Mouse (Mus musculus) heart, embryonic 12.5 days (tissue): ENCODE data around the gene Cuedc1. TPM values are rescaled to one million over a fixed set of nuclear protein-coding genes. Genes with fewer than 3 reads are reported as not detected.

Experiments
- ATAC-seq: fragments of 200-750 bp; cut with Nextera tagmentation; 2 replicates; pipeline ENCODE4 v1.8.0; 2017; ENCODE audit warnings: moderate TSS enrichment, moderate library complexity; ENCODE audit not compliant: insufficient number of reproducible peaks, low FRiP score
- H3K27ac ChIP-seq: fragments of 300-500 bp; sonication (generic); 2 replicates; pipeline ENCODE4 v1.5.1; 2016; ENCODE audit warnings: mild to moderate bottlenecking, moderate library complexity; ENCODE audit not compliant: poor library complexity, severe bottlenecking
- H3K27me3 ChIP-seq: fragments of 300-500 bp; sonication (generic); replicated peaks from 2 replicates; pipeline ENCODE4 v1.6.1; 2016; ENCODE audit warnings: mild to moderate bottlenecking, moderate library complexity
- H3K36me3 ChIP-seq: fragments of 300-500 bp; sonication (generic); 2 replicates; pipeline ENCODE4 v1.6.1; 2016; ENCODE audit warnings: mild to moderate bottlenecking, moderate library complexity
- H3K4me1 ChIP-seq: fragments of 300-500 bp; sonication (generic); replicated peaks from 2 replicates; pipeline ENCODE4 v1.6.1; 2016; ENCODE audit warnings: mild to moderate bottlenecking
- H3K4me2 ChIP-seq: fragments of 300-500 bp; sonication (generic); 2 replicates; pipeline ENCODE4 v1.6.1; 2016; ENCODE audit warnings: mild to moderate bottlenecking, moderate library complexity
- H3K4me3 ChIP-seq: fragments of 300-500 bp; sonication (generic); 2 replicates; pipeline ENCODE4 v1.5.1; 2016; ENCODE audit warnings: mild to moderate bottlenecking
- H3K9ac ChIP-seq: fragments of 300-500 bp; sonication (generic); 2 replicates; pipeline ENCODE4 v1.6.1; 2016; ENCODE audit warnings: mild to moderate bottlenecking, moderate library complexity
- H3K9me3 ChIP-seq: fragments of 300-500 bp; sonication (generic); replicated peaks from 2 replicates; pipeline ENCODE4 v1.6.1; 2016; ENCODE audit warnings: mild to moderate bottlenecking, moderate library complexity
- WGBS: fragments of 180-500 bp; shearing (Covaris S2); methylation state at CpG from one replicate; pipeline ENCODE4 v1.1.7; 2016; 5-methylcytosine and 5-hydroxymethylcytosine counted together
- polyA plus RNA-seq: library from polyadenylated mRNA; unstranded; fragments of >200 nt; fragmentation: Nextera tagmentation; extraction: Ambion mirVana; gene quantifications from 2 replicates; pipeline ENCODE4 v1.2.1, GENCODE M21; 2016

Cuedc1 gene
- polyA plus RNA-seq, 1 experiment from 2014 or later: 22.9 TPM

DNA sequence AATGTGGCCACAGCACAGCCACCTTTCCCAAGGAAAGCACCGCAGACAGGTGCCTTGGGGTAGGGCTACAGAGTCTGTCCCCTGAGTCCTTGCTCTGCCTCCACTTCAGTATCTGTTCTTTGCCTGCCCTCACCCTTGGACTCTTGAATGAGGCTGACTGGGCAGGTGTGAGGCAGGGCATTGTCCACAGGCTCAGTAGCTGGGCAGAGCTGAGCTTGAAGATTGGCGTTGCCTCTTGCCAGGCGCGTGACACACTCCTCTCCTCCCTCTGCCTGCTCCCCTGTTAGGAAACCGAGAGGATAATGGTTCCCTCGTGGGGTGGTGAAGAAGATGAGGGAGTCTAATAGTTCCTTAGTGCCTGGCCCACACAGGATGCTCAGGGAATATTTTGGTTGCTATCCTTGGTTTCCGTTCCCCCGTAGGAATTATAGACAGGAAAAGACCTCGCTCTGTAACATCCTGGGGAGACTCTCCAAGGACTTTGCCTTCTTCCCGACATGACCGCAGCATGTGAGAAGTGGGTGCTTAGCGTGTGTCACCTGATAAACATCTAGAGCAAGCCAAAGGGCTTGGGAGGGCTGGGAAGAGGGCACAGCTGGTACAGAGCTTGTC lies 40.1 kb downstream of the Cuedc1 start:
- Histone ChIP-seq H3K36me3 (peaks cover under 1% of the 10 kb centered on the region; the same call in 1 of the 2 replicates), H3K9me3 (0 out of 2 replicates have a peak, but pooled peaks cover under 1% of the 10 kb centered on the region), H3K27ac (no peak overlapping the region), H3K9ac (no peak overlapping the region), H3K4me3 (no peak overlapping the region), H3K4me2 (no peak overlapping the region), H3K27me3 (no peaks in the 10 kb centered on the region), H3K4me1 (peaks cover 44% of the 10 kb centered on the region)
- WGBS: 71% methylated on average over 12 of the region's 12 CpGs
- ATAC-seq: no peak

DNA sequence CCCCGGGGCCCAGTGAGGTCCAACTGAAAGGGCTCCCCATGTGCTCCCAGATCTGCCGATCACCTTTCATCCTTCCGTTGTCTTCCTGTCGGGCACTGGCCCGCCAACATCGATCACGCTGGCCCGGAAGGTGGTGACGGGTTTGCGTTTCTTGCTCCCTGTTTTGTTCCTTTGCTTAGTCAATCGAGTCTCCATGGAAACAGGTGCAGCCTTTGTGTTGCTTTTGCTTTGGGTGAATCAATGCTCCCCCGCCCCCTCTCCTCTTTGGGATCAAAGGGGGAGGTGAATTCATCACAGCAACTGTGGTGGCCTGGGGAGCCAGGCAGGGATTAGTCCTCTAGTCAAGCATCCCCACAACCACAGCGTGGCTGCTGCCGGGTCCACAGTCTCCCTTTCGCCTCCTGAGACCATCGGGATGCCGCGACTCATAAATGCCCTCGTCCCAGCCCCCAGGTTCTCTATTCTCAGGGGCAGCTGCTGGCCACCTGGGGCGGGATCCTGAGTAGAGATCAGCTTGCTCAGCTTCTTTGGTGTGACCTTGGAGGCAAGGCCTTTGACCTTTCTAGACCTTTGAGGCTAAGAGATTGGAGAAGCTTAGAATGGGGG lies 41.5 kb downstream of the Cuedc1 start:
- no peak for ATAC-seq
- peak overlapping the region; percentile 49 for H3K4me2 ChIP-seq

DNA sequence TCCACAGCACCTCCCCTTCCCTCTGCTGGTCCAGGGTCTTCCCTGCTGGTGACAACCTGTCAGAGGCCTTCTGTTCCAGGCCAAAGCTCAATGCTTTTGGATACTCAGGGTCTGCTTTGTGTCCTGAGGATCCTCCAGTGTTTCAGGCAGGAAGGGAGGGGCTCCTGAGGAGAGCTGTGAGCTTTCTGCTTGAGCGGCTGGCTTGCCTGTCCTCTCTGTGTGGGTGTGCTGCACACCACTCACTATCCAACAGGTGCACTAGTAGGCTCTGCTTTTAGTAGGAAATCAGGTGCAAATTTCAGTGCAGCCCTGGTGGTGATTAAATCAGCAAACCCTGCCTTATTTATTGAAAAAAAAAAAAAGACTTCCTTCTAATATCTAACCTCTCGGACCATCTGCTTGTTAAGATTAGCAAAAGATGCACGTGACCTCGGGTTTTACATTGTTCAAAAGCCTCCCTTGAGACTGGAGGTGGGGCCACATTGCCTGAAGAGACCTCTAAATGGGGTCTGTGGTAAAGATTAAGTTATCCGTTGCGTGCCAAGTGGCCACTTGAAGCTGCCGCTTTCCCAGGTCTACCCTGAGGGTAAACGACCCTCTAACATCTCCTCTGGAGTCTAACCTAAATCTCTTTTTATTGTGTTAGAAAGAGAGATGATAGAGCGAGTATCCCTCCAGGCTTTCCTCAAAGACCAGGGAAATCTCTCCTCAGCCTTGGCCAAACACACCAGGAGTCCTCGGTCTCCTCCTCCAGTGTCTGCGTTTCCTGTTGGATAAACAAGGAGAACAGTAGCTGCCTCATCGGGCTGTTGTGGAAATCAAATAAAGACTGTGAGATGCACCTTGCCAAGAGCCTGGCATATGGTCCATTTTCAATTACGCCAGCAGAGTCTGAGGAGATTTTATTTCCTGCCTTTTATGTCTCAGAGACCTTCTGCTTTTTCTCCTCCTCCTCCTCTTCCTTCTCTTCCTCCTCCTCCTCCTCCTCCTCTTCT lies 42.5 kb downstream of the Cuedc1 start:
- Histone ChIP-seq H3K4me2 (no peak overlapping the region), H3K27me3 (no peaks in the 10 kb centered on the region), H3K9ac (0 out of 2 replicates have a peak overlapping the region, but pooled peaks have one; percentile 3), H3K4me1 (peaks cover 46% of the 10 kb centered on the region), H3K9me3 (0 out of 2 replicates have a peak, but pooled peaks cover 4% of the 10 kb centered on the region), H3K4me3 (no peak overlapping the region), H3K36me3 (peaks cover 5% of the 10 kb centered on the region; the same call in 1 of the 2 replicates), H3K27ac (no peak overlapping the region)
- ATAC-seq: 0 out of 2 replicates have a peak, but pooled peaks have one; percentile 29
- WGBS: 24% methylated on average over 13 of the region's 13 CpGs

More for the DNA sequence above, 41.5 kb downstream of the Cuedc1 start:
- peaks cover 5% of the 10 kb centered on the region; the same call in 1 of the 2 replicates for H3K36me3 ChIP-seq
- no peaks in the 10 kb centered on the region for H3K27me3 ChIP-seq
- H3K27ac ChIP-seq: no peak overlapping the region
- WGBS: 16% methylated on average over 20 of the region's 20 CpGs
- no peak overlapping the region for H3K4me3 ChIP-seq
- peaks cover 37% of the 10 kb centered on the region for H3K4me1 ChIP-seq
- H3K9me3 ChIP-seq: 0 out of 2 replicates have a peak, but pooled peaks cover 4% of the 10 kb centered on the region
- H3K9ac ChIP-seq: 0 out of 2 replicates have a peak overlapping the region, but pooled peaks have one; percentile 3

DNA sequence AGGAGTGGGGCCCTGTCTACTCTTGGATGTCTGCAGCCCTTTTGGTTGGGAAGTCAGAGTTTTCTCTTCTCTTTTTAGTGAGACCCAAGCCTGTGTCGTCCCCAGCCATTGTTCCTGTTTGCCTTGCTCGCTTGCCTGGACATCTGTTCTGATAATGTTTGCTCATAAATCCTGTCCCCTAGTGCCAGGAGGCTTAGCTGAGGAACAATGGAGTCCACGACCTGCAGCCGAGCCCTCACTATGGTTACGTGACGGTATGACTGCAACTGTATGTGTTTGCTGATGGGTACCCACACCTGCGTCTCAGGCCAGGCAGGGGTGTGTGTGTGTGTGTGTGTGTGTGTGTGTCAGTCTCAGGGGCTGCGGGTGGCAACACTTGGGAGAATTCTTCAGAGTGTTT lies 44.5 kb downstream of the Cuedc1 start:
- Histone ChIP-seq H3K4me1 (peaks cover 66% of the 10 kb centered on the region), H3K27me3 (no peaks in the 10 kb centered on the region), H3K9ac (no peak overlapping the region), H3K4me3 (no peak overlapping the region), H3K9me3 (0 out of 2 replicates have a peak, but pooled peaks cover 4% of the 10 kb centered on the region), H3K36me3 (peaks cover 5% of the 10 kb centered on the region; the same call in 1 of the 2 replicates), H3K27ac (no peak overlapping the region), H3K4me2 (no peak overlapping the region)
- ATAC-seq: no peak
- 65% methylated on average over 8 of the region's 8 CpGs for WGBS

DNA sequence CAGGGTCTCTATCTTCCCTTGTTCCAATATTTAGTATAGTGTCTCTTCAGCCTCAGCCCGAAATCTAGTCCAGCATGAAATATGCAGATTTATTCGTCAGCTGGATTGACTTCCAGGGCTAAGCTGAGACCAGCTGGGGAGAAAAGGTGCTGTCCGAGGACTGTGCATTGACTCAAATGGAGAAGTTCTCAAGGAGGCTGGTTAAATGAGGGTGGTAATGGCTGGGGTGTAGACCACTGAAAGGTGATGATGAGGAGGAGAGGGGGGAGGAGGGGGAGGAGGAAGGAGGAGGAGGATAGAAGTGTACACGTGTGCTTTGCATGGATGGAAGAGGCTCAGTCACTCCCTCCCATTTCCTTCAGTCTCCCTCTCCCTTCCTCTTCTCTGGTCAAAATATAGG lies 46.2 kb downstream of the Cuedc1 start:
- 0 out of 2 replicates have a peak, but pooled peaks cover 4% of the 10 kb centered on the region for H3K9me3 ChIP-seq
- H3K4me3 ChIP-seq: no peak overlapping the region
- 76% methylated on average over 4 of the region's 4 CpGs for WGBS
- no peak for ATAC-seq
- H3K36me3 ChIP-seq: peaks cover 5% of the 10 kb centered on the region; the same call in 1 of the 2 replicates
- H3K4me2 ChIP-seq: no peak overlapping the region
- H3K27me3 ChIP-seq: no peaks in the 10 kb centered on the region
- H3K27ac ChIP-seq: no peak overlapping the region
- peaks cover 69% of the 10 kb centered on the region for H3K4me1 ChIP-seq
- no peak overlapping the region for H3K9ac ChIP-seq

DNA sequence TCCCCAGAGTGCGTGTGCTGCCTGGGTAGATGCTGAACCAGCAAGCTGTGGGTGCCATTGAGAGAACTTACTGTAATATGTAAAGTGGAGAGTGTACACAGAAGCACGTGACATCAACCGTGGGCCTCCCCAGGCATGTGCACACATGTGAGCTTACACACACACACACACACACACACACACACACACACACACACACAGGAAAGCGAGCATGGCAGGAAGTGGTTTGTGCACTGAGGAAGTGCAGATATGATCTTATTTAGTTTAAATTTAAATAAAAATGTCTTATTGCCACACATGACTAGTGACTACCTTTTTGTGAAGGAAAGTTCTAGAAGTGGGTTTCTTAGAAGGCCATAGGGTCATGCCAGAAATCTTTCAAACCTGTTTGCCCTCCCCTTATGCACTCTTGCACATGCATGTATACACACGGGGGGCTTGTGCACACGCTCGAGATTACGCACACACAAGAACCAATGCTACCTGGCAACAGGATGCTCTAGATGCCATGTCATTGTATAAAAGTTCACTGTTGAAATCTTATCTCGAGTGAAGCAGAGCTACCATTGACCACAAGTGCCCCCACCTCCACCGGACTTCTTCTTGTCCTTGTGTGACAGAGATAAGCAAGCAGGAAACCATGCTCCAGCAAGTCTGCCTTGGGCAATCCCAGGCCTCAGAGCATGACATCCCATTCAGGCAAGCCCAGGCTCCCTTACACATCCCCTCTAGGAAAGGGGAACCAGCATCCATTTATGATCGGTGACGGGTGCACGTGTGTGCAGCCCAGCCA lies 47.6 kb downstream of the Cuedc1 start:
- no peak overlapping the region for H3K4me3 ChIP-seq
- WGBS: 46% methylated on average over 13 of the region's 13 CpGs
- 0 out of 2 replicates have a peak, but pooled peaks cover 4% of the 10 kb centered on the region for H3K9me3 ChIP-seq
- no peak overlapping the region for H3K9ac ChIP-seq
- H3K4me2 ChIP-seq: no peak overlapping the region
- H3K4me1 ChIP-seq: peaks cover 60% of the 10 kb centered on the region
- ATAC-seq: 0 out of 2 replicates have a peak, but pooled peaks have one; percentile 30
- H3K27ac ChIP-seq: 0 out of 2 replicates have a peak overlapping the region, but pooled peaks have one; percentile 10
- peaks cover 5% of the 10 kb centered on the region; the same call in 1 of the 2 replicates for H3K36me3 ChIP-seq
- no peaks in the 10 kb centered on the region for H3K27me3 ChIP-seq

DNA sequence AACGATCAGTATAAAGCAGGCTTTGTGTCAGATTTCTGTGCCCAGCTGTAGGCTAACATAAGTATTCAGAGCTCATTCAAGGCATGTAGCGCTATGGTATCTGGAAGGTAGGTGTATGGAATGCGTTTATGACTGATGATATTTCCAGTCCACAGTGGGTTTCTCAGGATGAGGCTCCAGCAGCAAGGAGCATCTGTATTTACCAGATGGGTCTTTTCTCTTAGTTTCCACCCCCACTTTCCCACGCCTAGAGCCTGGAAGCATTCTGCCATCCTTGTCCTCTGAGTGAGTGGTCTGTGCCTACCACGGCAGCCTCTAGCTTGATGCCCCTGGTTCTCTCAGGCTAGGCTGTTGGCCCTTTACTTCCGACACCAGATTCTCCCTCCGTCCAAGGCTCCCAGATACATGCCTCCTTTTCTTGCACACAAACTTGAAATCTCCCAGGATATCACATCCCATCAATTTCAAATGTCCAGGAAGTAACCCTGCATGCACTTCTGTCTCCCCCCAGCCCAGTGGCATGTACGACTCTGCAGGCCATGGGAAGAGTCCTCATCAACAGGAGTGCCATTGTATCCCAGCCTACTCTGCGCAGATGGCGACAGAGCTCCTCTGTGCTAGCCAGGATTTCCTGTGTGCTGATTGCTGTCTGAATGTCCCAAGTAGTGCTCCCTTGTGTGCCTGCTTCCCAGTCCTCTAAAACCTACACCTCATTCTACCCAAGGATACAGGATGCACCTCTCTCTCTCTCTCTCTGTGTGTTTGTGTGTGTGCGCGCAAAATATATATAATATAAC lies 48.6 kb downstream of the Cuedc1 start:
- peaks cover 5% of the 10 kb centered on the region; the same call in 1 of the 2 replicates for H3K36me3 ChIP-seq
- 0 out of 2 replicates have a peak, but pooled peaks cover 4% of the 10 kb centered on the region for H3K9me3 ChIP-seq
- H3K4me2 ChIP-seq: no peak overlapping the region
- no peak overlapping the region for H3K9ac ChIP-seq
- H3K27me3 ChIP-seq: no peaks in the 10 kb centered on the region
- 65% methylated on average over 12 of the region's 12 CpGs for WGBS
- no peak overlapping the region for H3K4me3 ChIP-seq
- peak overlapping the region; percentile 3; the same call in 1 of the 2 replicates for H3K27ac ChIP-seq
- no peak for ATAC-seq
- peaks cover 62% of the 10 kb centered on the region for H3K4me1 ChIP-seq

DNA sequence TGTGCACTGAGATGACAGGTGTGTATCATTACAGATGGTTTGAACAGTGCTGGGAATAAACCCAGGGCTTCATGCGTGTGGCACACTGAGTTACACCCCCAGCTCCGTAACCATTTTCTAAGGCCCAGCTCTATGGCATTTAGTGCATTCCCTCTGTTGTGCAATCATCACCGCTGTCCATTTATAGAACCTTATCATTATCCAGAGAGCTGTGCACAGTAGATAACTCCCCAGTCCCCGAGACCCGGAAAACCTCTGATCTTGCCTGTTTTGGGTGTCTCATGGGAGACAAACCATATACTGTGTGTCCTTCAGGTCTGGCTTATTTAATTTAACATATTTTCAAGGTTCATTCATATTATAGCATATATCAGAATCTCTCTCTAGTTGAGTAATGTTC lies 49.5 kb downstream of the Cuedc1 start:
- peak overlapping the region; percentile 33 for H3K4me2 ChIP-seq
- H3K27ac ChIP-seq: peak overlapping the region; percentile 85
- WGBS: 14% methylated on average over 5 of the region's 5 CpGs

DNA sequence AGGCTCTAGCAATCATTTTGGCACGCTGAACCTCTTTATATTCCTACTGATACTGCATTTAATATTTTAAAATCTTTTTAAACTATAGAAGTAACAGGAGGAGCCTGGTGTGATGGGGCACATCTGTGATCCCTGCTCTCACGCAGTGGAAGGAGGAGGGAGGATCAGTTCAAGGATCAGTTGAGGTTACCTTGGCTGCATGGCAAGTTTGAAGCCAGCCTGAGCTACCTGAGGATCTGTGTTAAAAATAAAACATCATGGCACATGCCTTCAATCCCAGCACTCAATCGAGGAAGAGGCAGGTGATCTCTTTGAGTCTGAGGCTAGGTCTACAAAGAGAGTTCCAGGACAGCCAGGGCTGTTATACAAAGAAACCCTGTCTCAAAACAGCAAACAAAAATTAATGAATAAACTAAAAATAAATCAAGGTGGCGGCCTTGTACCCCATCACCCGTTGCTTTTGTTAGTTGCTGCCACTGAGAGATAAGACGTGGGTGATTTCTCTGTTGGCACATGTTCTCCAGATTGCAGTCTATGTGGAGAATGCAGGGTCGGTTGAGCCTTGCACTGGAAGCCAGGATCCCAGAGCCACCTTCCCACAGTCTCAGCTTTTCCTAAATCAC lies 50.3 kb downstream of the Cuedc1 start:
- Histone ChIP-seq H3K4me1 (peaks cover 73% of the 10 kb centered on the region), H3K36me3 (peaks cover 2% of the 10 kb centered on the region; the same call in 1 of the 2 replicates), H3K27me3 (no peaks in the 10 kb centered on the region), H3K4me3 (no peak overlapping the region), H3K9me3 (0 out of 2 replicates have a peak, but pooled peaks cover 2% of the 10 kb centered on the region), H3K9ac (peak overlapping the region; percentile 47; the same call in 1 of the 2 replicates), H3K27ac (peak overlapping the region; percentile 85), H3K4me2 (peak overlapping the region; percentile 25)
- 38% methylated on average over 7 of the region's 7 CpGs for WGBS
- ATAC-seq: no peak

More for the DNA sequence above, 49.5 kb downstream of the Cuedc1 start:
- H3K9ac ChIP-seq: no peak overlapping the region
- 0 out of 2 replicates have a peak, but pooled peaks cover 4% of the 10 kb centered on the region for H3K9me3 ChIP-seq
- no peak for ATAC-seq
- H3K27me3 ChIP-seq: no peaks in the 10 kb centered on the region
- H3K4me3 ChIP-seq: no peak overlapping the region
- H3K4me1 ChIP-seq: peaks cover 68% of the 10 kb centered on the region
- H3K36me3 ChIP-seq: peaks cover 5% of the 10 kb centered on the region; the same call in 1 of the 2 replicates
